Mouse (Mus musculus): ENCODE measurements around the gene Slc7a9.

DNA sequence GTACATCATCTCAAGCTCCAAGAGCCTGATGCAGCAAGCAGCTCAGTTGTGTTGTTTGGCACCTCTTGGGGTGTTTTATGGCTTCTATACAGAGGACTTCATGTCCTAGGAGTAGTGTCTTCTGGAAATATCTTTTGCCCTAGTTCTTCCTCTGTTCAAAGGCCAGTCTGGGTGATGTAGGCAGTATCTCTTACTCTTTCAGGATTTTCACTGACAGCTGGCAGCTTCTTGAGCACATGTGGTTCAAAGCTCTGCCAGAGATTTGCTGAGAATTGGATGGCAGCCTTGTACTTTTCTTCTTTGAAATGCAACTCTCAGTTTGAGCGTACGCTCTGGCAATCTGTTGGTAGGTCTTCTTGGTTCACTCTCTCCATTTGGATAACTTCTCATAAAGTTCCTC lies 48.9 kb downstream of the Slc7a9 start:
- no peak for TF ChIP-seq POLR2A (IDR thresholded peaks at IDR 0.05; ENCODE audit: low read depth, low read length)
- no peak for TF ChIP-seq CTCF (IDR thresholded peaks at IDR 0.05; ENCODE audit: borderline replicate concordance, insufficient read depth, low read length)

All from embryonic fibroblast, embryonic 13.5 days (primary cell).